Mouse (Mus musculus) myocyte (in vitro differentiated cells): ENCODE measurements at regions not wholly inside any gene's neighbourhood (a gene's known extent, or its start where the extent isn't known, plus 50 kb on each side); places are given as distances from the start of the nearest gene placed in this dataset.

Source experiments
- CEBPB ChIP-seq: IDR thresholded peaks from 2 replicates; pipeline ENCODE4 v1.6.1; 2011; ENCODE audit warnings: mild to moderate bottlenecking, moderate library complexity; ENCODE audit not compliant: poor library complexity, insufficient read depth, severe bottlenecking
- E2F4 ChIP-seq: IDR thresholded peaks from one replicate; pipeline ENCODE4 v1.6.1; 2011; ENCODE audit warnings: mild to moderate bottlenecking, control low read depth, moderate library complexity; ENCODE audit not compliant: insufficient read depth
- MAX ChIP-seq: IDR thresholded peaks from one replicate; pipeline ENCODE4 v1.6.1; 2011; ENCODE audit warnings: low read depth, mild to moderate bottlenecking, control low read depth
- MYOD1 ChIP-seq, 3 experiments: IDR thresholded peaks; one replicate each; pipeline ENCODE4 v1.6.1; 2011; ENCODE audit warnings: control low read depth in 2 of 3, low read depth in 2 of 3, mild to moderate bottlenecking in 2 of 3, moderate library complexity in 1 of 3; ENCODE audit not compliant: insufficient read length in 2 of 3, control insufficient read depth in 1 of 3
- MYOG ChIP-seq, 3 experiments: IDR thresholded peaks; one replicate each; pipeline ENCODE4 v1.6.1; 2011; ENCODE audit warnings: control low read depth in 2 of 3, low read depth in 2 of 3, mild to moderate bottlenecking in 2 of 3; ENCODE audit not compliant: insufficient read length in 2 of 3, control insufficient read depth in 1 of 3, insufficient read depth in 1 of 3
- POLR2A ChIP-seq: IDR thresholded peaks from one replicate; pipeline ENCODE4 v1.6.1; 2011; ENCODE audit warnings: low read depth, mild to moderate bottlenecking, control low read depth, moderate library complexity; ENCODE audit not compliant: insufficient read length
- POLR2AphosphoS2 ChIP-seq: IDR thresholded peaks from one replicate; pipeline ENCODE4 v1.6.1; 2011; ENCODE audit warnings: low read depth, control low read depth; ENCODE audit not compliant: insufficient read length
- SRF ChIP-seq: IDR thresholded peaks from one replicate; pipeline ENCODE4 v1.6.1; 2011; ENCODE audit warnings: low read depth; ENCODE audit not compliant: control insufficient read depth, insufficient read length
- TCF12 ChIP-seq: IDR thresholded peaks from one replicate; pipeline ENCODE4 v1.6.1; 2011; ENCODE audit warnings: mild to moderate bottlenecking, control low read depth; ENCODE audit not compliant: poor library complexity, insufficient read depth, severe bottlenecking
- TCF3 ChIP-seq: IDR thresholded peaks from one replicate; pipeline ENCODE4 v1.6.1; 2011; ENCODE audit warnings: low read depth, control low read depth; ENCODE audit not compliant: insufficient read length
- USF1 ChIP-seq: IDR thresholded peaks from one replicate; pipeline ENCODE4 v1.6.1; 2011; ENCODE audit warnings: low read depth, mild to moderate bottlenecking, control low read depth, moderate library complexity

- peak; percentile 48 for TF ChIP-seq POLR2A
- TF ChIP-seq USF1: no peak
- TF ChIP-seq MYOG (IDR thresholded peaks at IDR 0.05; ENCODE audit: control insufficient read depth in 1 of 3, insufficient read depth in 1 of 3, insufficient read length in 2 of 3, low read depth in 2 of 3): peak; percentile 93 to 98 (median 95)
- peak in 2 of 3 experiments; percentile 89 to 93 for TF ChIP-seq MYOD1 (IDR thresholded peaks at IDR 0.05; ENCODE audit: control insufficient read depth in 1 of 3, insufficient read length in 2 of 3, low read depth in 2 of 3)
- no peak for TF ChIP-seq CEBPB
- peak; percentile 82 for TF ChIP-seq TCF3
- TF ChIP-seq SRF: no peak
- no peak for TF ChIP-seq E2F4
- peak; percentile 91 for TF ChIP-seq TCF12
- TF ChIP-seq MAX: no peak
- TF ChIP-seq POLR2AphosphoS2: peak; percentile 37
Measured at GRCm38 (mm10) chr12:73462091-73462490, 84.1 kb downstream of the Tmem30b start.
